Mouse (Mus musculus) layer of hippocampus, adult 9-11 months (tissue): ENCODE results near the gene P3h4.
A peak's percentile ranks its signal among the peaks of the same experiment; 100 is the strongest.

Source experiments
- DNase-seq: peaks from one replicate; pipeline ENCODE4 v3.0.0; 2022

Gene P3h4

GRCm38 (mm10) chr11:100408076-100408834, 6.4 kb downstream of the P3h4 start:
- no peak for DNase-seq

GRCm38 (mm10) chr11:100406995-100407705, 7.5 kb downstream of the P3h4 start:
- no peak for DNase-seq

DNA sequence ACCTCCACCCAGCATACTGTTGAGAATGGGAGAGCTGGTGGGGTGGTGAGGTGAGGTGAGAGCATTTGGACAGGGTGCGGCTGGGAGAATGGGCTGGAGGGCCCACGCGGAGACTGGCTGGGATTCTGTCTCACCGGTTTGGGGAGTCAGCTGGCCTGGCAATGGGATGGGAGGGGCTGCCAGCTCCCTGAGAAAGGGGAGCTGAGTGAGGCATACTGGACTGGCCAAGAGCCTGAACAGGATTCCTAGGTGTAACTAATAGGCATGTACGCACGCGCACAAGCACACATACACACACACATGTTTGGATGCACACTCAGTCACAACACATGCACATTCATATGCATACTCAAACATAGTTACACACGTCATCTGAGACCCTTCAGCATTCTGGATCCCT, 8.4 kb downstream of the P3h4 start:
- no peak for DNase-seq

DNA sequence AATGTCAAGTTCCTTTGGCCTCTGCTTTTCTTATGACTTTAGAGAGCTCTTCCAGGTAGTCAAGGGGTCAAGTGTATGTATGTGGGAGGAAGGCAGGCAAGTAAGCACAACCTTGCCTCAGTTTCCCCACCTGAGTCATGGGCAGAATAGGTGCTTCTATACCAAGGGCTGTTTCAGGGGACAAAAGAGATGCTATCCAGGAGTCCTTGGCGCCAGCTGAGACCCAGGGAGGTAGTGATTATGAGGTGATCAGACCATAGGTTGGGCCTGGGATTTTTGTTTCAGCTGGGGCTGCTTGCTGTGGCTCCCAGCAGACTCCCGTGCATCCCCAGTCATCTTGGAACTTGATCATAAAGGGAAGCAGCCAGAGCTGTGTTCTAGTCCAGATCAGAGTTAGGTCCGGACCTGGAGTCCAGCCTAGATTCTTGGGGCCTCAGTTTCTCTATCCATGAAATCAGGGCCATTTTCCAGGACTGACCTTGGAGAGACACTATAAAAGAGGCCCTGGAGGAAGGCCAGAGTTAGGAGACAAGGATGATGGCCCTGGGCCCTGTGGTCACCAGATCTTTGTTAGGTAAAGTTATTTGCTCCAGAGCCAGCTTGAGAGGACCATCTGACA, 10.1 kb downstream of the P3h4 start:
- no peak for DNase-seq

GRCm38 (mm10) chr11:100403445-100404134, 11.0 kb downstream of the P3h4 start:
- DNase-seq = no peak

- DNase-seq = no peak
Observed at GRCm38 (mm10) chr11:100402682-100403081, 12.0 kb downstream of the P3h4 start.

GRCm38 (mm10) chr11:100402240-100402639, 12.4 kb downstream of the P3h4 start:
- no peak for DNase-seq

GRCm38 (mm10) chr11:100400842-100401241, 13.8 kb downstream of the P3h4 start:
- DNase-seq = peak; percentile 55

GRCm38 (mm10) chr11:100399727-100400538, 14.7 kb downstream of the P3h4 start:
- DNase-seq = no peak

GRCm38 (mm10) chr11:100399320-100399719, 15.3 kb downstream of the P3h4 start:
- no peak for DNase-seq

GRCm38 (mm10) chr11:100398517-100398916, 16.1 kb downstream of the P3h4 start:
- no peak for DNase-seq

DNA sequence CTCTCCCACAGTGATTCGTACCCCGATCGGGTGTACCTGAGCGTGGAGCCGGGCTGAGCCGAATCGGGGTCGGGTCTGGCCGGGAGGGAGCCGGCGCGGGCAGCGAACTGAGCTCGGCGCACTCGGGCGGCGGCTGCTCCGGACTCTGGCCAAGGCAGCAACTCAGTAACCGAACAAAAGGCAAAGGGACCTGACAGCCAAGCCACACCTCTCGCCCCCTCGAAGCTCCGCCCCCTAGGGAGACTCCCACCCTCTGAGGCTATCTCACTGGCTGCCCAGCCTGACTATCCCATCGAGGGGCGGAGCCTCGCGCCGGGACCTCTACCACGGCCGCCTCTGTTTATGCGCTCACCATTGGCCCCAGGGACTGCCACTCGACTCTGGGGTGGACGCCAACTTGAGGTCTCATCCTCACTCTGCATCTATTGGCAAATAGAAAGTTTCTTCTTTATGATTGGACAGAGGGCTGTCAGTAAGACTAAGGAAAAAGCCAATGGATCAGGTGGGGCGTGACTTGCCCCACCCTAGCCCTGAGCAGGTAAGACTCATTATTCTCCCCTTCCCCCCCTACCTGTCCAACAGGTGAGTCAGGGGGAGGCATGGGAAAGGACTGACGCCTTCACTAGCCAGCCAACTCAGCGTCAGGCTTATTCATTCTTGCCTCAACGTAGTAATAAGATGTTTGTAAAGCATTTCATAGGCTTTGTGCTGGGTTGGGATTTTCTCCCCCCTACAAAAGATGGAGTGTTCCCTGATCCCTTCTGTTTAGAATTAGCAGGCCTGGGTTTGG, 16.8 kb downstream of the P3h4 start, which contains the start of gene Jup:
Jup (minus strand) TSS at position 164 of the 790 bp plus-strand sequence.
- DNase-seq = peak; percentile 100

DNA sequence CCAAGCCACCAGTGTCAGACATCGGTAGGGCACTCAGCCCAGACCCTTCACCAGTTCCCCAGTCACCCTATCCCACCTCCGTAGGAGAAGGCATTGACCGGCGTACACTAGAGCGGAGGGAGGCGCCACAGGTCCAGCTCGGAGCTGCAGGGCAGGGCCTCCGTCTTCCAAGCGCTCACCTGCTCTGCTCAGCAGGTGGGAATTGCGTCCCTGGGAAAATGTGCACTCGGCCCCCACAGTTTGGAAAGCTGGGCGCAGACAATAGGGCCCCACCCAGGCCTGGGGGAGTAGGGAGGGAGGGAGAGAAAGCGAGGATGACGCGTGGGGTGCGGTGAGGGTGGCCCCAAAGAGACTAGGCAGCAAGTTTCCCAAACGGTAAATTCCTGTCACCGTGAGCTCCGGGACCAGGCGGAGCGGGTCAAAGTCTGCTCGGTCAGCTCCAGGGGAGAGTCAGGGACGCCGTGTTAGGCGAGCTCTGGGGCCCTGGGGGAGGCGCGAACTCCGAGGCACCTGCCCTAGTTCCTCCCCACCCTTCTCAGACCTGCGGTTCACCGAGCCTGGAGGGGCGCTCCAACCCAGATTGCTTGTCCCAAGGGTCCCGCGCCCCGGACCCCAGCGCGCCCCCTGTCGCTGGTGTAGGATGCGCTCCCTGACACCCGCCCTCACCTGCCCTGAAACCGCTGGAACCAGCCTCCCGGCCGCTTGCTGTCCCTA, 17.6 kb downstream of the P3h4 start:
- DNase-seq = no peak

- DNase-seq = no peak
Observed at GRCm38 (mm10) chr11:100395861-100396631, 18.6 kb downstream of the P3h4 start.

GRCm38 (mm10) chr11:100395200-100395599, 19.4 kb downstream of the P3h4 start:
- DNase-seq = no peak

DNA sequence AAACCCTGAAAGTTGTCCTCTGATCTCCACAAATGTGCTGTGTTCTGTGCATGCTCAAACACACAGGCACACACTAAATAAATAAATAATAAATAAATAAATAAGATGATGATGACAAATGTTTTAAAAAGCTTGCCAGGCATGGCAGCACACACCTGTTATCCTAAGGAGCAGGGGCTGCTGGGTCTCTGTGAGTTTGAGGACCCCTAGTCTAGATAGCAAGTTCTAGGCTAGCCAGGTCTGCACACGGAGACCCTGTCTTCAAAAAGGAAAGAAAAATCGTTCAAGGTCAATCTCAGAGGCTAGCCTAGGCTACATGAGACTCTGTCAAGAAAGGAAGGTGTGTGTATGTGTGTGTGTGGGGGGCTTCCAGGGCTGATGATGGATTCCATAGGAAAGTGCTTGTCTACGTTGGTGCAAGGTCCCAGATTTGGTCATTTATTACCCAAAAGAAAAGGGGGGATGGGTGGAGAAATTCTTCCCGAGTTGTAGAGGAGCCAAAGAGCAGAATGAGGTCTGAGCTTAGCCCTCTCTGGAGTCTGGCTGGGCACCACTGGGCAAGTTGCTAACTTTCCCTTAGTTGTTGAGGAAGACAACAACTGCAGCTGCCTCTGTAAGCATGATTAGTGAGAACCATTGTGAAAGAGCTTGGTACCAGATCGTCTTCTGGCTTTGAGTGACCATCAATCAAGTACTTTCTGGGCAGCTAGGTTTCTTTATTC, 20.1 kb downstream of the P3h4 start:
- no peak for DNase-seq

- no peak for DNase-seq
Observed at GRCm38 (mm10) chr11:100393733-100394132, 20.9 kb downstream of the P3h4 start.

- no peak for DNase-seq
Observed at GRCm38 (mm10) chr11:100392958-100393357, 21.7 kb downstream of the P3h4 start.

- DNase-seq = no peak
Observed at GRCm38 (mm10) chr11:100391884-100392345, 22.7 kb downstream of the P3h4 start.
